Mouse (Mus musculus): ENCODE results near the gene Lrrtm4. TPM values are rescaled to one million over a fixed set of nuclear protein-coding genes. Genes with fewer than 3 reads are reported as not detected.

The Lrrtm4 gene
- not detected for total RNA-seq (2021)
- long read RNA-seq, experiment 1 = 0 reads
- long read RNA-seq, experiment 2 = 0 reads

- DNase-seq = no peak
- intact Hi-C loops (cut with DNase I) = no loop called here
Measured at GRCm38 (mm10) chr6:80018765-80019164, at the start of gene Lrrtm4. TSS of gene Lrrtm4 (plus strand) at chr6:80018877.

GRCm38 (mm10) chr6:80019189-80019860 lies 648 bp downstream of the Lrrtm4 start:
- DNase-seq = no peak
- intact Hi-C loops (cut with DNase I) = no loop called here

GRCm38 (mm10) chr6:80019861-80020230 lies 1.2 kb downstream of the Lrrtm4 start:
- DNase-seq = no peak
- intact Hi-C loops (cut with DNase I) = no loop called here

- DNase-seq = no peak
- intact Hi-C loops (cut with DNase I) = no loop called here
Measured at GRCm38 (mm10) chr6:80056849-80057248, 38.2 kb downstream of the Lrrtm4 start.

GRCm38 (mm10) chr6:80078001-80078400 lies 59.3 kb downstream of the Lrrtm4 start:
- intact Hi-C loops (cut with DNase I) = no loop called here
- DNase-seq = no peak

- DNase-seq = no peak
- intact Hi-C loops (cut with DNase I) = no loop called here
Measured at GRCm38 (mm10) chr6:80079290-80079689, 60.6 kb downstream of the Lrrtm4 start.

GRCm38 (mm10) chr6:80094909-80095308 lies 76.2 kb downstream of the Lrrtm4 start:
- intact Hi-C loops (cut with DNase I) = no loop called here

GRCm38 (mm10) chr6:80105343-80105742 lies 86.7 kb downstream of the Lrrtm4 start:
- intact Hi-C loops (cut with DNase I) = no loop called here

More at GRCm38 (mm10) chr6:80094909-80095308, 76.2 kb downstream of the Lrrtm4 start:
- DNase-seq = no peak

GRCm38 (mm10) chr6:80105843-80106242 lies 87.2 kb downstream of the Lrrtm4 start:
- DNase-seq = no peak
- intact Hi-C loops (cut with DNase I) = no loop called here

More at GRCm38 (mm10) chr6:80105343-80105742, 86.7 kb downstream of the Lrrtm4 start:
- no peak for DNase-seq

GRCm38 (mm10) chr6:80126419-80126818 lies 107.7 kb downstream of the Lrrtm4 start:
- DNase-seq = no peak
- intact Hi-C loops (cut with DNase I) = no loop called here

GRCm38 (mm10) chr6:80162585-80162984 lies 143.9 kb downstream of the Lrrtm4 start:
- DNase-seq = no peak
- intact Hi-C loops (cut with DNase I) = no loop called here

- no peak for DNase-seq
- intact Hi-C loops (cut with DNase I) = no loop called here
Measured at GRCm38 (mm10) chr6:80181916-80182315, 163.2 kb downstream of the Lrrtm4 start.

GRCm38 (mm10) chr6:80182353-80182752 lies 163.7 kb downstream of the Lrrtm4 start:
- intact Hi-C loops (cut with DNase I) = no loop called here
- no peak for DNase-seq

GRCm38 (mm10) chr6:80185489-80186113 lies 166.9 kb downstream of the Lrrtm4 start:
- DNase-seq = no peak
- intact Hi-C loops (cut with DNase I) = no loop called here

- no peak for DNase-seq
- intact Hi-C loops (cut with DNase I) = no loop called here
Measured at GRCm38 (mm10) chr6:80186791-80187190, 168.1 kb downstream of the Lrrtm4 start.

- no peak for DNase-seq
- intact Hi-C loops (cut with DNase I) = no loop called here
Measured at GRCm38 (mm10) chr6:80209476-80209875, 190.8 kb downstream of the Lrrtm4 start.

GRCm38 (mm10) chr6:80210281-80210680 lies 191.6 kb downstream of the Lrrtm4 start:
- intact Hi-C loops (cut with DNase I) = no loop called here
- no peak for DNase-seq

- intact Hi-C loops (cut with DNase I) = no loop called here
- no peak for DNase-seq
Measured at GRCm38 (mm10) chr6:80261595-80261994, 242.9 kb downstream of the Lrrtm4 start.

GRCm38 (mm10) chr6:80263972-80264371 lies 245.3 kb downstream of the Lrrtm4 start:
- intact Hi-C loops (cut with DNase I) = no loop called here
- DNase-seq = no peak

GRCm38 (mm10) chr6:80264584-80264983 lies 245.9 kb downstream of the Lrrtm4 start:
- DNase-seq = no peak
- intact Hi-C loops (cut with DNase I) = no loop called here

- intact Hi-C loops (cut with DNase I) = no loop called here
Measured at GRCm38 (mm10) chr6:80265746-80266145, 247.1 kb downstream of the Lrrtm4 start.

GRCm38 (mm10) chr6:80286968-80287367 lies 268.3 kb downstream of the Lrrtm4 start:
- intact Hi-C loops (cut with DNase I) = no loop called here
- DNase-seq = no peak

More at GRCm38 (mm10) chr6:80265746-80266145, 247.1 kb downstream of the Lrrtm4 start:
- DNase-seq = no peak

Measured in gastrocnemius, postnatal 36 days (tissue).